Mouse (Mus musculus) thymus, adult 2 months (tissue): ENCODE data around the gene Tpcn1.

Source experiments
- CTCF ChIP-seq: fragments of 200-500 bp; IDR thresholded peaks from 2 replicates; pipeline ENCODE4 v1.5.1; 2012; ENCODE audit warnings: mild to moderate bottlenecking, control low read depth, low read length, moderate library complexity, borderline replicate concordance; ENCODE audit not compliant: control insufficient read depth, poor library complexity, insufficient read depth; ENCODE audit errors: extremely low read depth
- POLR2A ChIP-seq: fragments of 200-500 bp; IDR thresholded peaks from 2 replicates; pipeline ENCODE4 v1.6.1; 2012; ENCODE audit warnings: mild to moderate bottlenecking, low read length, control low read depth, moderate library complexity; ENCODE audit not compliant: control insufficient read depth, poor library complexity, insufficient read depth; ENCODE audit errors: extremely low read depth

- TF ChIP-seq CTCF, result no peak
- TF ChIP-seq POLR2A, result no peak; the same call in 1 of the 2 replicates
These were observed 16.8 kb upstream of the Tpcn1 start for GRCm38 (mm10) chr5:120605241-120605661.
